Mouse (Mus musculus): ENCODE results near the gene Rtl5. TPM values are rescaled to one million over a fixed set of nuclear protein-coding genes. Genes with fewer than 3 reads are reported as not detected.

The Rtl5 gene
- total RNA-seq, 2 experiments from 2014 or later, result 0.66 to 0.81 TPM

GRCm38 (mm10) chrX:102019471-102020240, 51.4 kb downstream of the Rtl5 start:
- DNase-seq, result no peak
- intact Hi-C loops (cut with DNase I), result no loop called here

- intact Hi-C loops (cut with DNase I), result no loop called here
- no peak for DNase-seq
These were observed 52.2 kb downstream of the Rtl5 start for GRCm38 (mm10) chrX:102018890-102019289.

- no peak for DNase-seq
- intact Hi-C loops (cut with DNase I), result no loop called here
These were observed 53.7 kb downstream of the Rtl5 start for GRCm38 (mm10) chrX:102017213-102017923.

Other genes with a start within 250 kb of the Rtl5 start
- gene Nhsl2, start 221.9 kb downstream of the Rtl5 start, total RNA-seq (2021), result 1 to 10 TPM; 1.8 to 3.5 TPM
- 10 to 100 TPM; 21.3 to 33.1 TPM for gene Pin4, start 48.1 kb upstream of the Rtl5 start, total RNA-seq (2021)
- under 1 TPM; 0.12 to 0.15 TPM for gene Ercc6l, start 85.8 kb upstream of the Rtl5 start, total RNA-seq (2021)
- gene Rps4x, start 118.1 kb upstream of the Rtl5 start, total RNA-seq (2021), result 100 to 1,000 TPM; 438 to 509 TPM
- 1 to 10 TPM in 1 of 2 experiments, under 1 TPM in 1; 0.79 to 1.5 TPM for gene Cited1, start 180.9 kb upstream of the Rtl5 start, total RNA-seq (2021)

All from gastrocnemius, postnatal 36 days (tissue).